Mouse (Mus musculus): ENCODE data around the gene Kmt5a.

Gene Kmt5a

GRCm38 (mm10) chr5:124439447-124440093 is at the start of gene Kmt5a:
Gene Kmt5a, plus strand, starts transcription at chr5:124439930.
- peak; percentile 94 for DNase-seq (ENCODE audit: low read depth)

DNA sequence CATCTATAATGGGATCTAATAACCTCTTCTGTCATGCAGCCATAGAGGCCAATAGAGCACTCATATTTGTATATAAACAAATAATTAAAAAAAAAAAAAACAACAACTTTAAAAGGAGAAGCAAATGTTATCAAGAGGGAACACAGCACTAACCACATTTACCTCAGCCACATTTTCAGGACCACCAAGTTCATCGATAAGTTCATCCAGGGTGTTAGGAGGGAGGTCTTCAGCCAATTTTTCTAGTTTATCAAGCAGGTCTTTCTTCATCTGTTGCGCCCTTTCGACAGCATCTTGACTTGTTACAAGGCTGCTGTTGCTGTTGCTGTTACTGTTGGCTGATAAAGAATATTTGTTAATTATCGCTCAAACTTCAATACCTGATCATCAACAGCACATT is 47.3 kb upstream of the Kmt5a start:
- no peak for DNase-seq (ENCODE audit: low read depth)

- DNase-seq (ENCODE audit: low read depth): no peak
Measured at GRCm38 (mm10) chr5:124393726-124394125, 46.0 kb upstream of the Kmt5a start.

- no peak for DNase-seq (ENCODE audit: low read depth)
Measured at GRCm38 (mm10) chr5:124410808-124411207, 28.9 kb upstream of the Kmt5a start.

DNA sequence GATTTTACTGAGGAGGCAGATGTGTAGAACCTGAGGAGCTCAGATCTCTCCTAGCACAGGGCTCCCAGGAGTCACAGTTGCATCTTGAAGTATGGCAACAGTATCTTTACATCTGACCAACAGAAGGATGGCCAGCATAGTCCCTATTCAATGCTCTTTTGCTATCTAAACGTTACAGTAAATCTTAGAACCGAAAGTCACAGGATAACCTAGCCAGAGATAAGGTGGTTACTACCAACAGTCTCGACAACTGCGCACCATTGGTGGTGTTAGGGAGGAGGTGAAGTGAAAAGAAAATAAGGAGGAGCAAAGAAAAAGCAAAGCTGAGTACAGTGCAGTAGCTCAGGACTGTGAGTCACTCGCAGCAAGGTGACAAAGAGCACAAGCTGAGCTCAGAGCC is 27.6 kb upstream of the Kmt5a start:
- DNase-seq (ENCODE audit: low read depth): peak; percentile 34

DNA sequence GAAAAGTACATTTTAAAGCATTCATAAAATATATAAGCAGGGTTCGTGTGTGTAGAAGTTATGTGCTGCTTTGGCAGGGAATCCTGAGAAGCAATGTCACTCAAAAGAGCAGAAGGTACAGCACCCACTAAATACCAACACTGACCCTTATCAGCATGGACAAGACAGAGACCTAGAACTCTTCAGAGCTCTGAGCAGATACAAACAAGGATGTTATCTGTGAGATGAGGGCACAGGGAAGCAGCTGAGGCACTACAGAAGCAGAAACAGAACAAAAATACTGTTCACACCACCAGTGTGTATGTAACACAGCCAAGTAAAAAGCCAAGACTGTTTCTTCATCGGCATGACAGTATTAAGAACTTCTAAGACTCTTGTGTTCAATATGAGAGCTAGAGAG is 20.8 kb upstream of the Kmt5a start:
- no peak for DNase-seq (ENCODE audit: low read depth)

DNA sequence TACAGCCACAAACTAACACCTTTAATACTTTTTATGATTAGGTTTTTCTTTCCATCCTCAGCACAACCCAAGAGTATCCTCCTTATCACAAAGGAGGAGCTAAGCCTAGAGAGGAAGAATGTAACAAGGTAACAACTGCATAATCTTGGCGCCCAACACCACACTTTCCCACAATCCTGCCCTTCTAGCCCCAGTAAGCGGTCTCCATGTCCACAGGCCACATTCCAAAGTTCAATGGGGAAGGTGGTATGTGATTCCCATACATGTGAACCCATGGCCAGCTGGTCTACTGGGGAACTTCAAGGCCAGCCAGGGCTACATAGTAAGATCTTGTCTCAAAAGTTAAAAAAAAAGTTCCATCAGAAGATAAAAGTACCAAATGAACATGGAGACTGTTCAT is 17.9 kb upstream of the Kmt5a start:
- DNase-seq (ENCODE audit: low read depth): no peak

DNA sequence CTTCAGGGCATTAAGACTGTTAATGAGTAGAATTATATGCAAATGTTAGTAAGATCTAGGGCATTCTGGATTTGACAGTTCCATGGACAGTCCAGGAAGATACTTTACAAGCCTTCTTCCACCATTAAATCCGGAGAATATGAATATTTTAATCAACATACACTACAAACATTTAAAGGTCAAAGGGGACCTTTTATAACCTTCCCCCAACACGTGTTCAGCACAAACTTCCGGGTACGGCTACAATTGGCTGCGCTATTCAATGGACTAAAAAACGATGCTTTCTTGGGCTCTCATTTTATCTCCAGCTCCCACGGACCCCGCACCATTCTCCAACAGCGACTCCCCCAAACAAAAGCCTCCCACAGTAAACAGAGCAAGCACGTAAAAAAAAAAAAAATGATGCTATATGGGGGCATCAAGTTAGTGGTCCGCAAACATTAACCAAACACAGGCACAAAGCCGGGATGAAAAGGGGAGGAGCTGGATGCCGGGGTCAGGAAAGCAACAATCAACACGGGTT is 15.5 kb upstream of the Kmt5a start:
- no peak for DNase-seq (ENCODE audit: low read depth)

- no peak for DNase-seq (ENCODE audit: low read depth)
Measured at GRCm38 (mm10) chr5:124424723-124425411, 14.9 kb upstream of the Kmt5a start.

DNA sequence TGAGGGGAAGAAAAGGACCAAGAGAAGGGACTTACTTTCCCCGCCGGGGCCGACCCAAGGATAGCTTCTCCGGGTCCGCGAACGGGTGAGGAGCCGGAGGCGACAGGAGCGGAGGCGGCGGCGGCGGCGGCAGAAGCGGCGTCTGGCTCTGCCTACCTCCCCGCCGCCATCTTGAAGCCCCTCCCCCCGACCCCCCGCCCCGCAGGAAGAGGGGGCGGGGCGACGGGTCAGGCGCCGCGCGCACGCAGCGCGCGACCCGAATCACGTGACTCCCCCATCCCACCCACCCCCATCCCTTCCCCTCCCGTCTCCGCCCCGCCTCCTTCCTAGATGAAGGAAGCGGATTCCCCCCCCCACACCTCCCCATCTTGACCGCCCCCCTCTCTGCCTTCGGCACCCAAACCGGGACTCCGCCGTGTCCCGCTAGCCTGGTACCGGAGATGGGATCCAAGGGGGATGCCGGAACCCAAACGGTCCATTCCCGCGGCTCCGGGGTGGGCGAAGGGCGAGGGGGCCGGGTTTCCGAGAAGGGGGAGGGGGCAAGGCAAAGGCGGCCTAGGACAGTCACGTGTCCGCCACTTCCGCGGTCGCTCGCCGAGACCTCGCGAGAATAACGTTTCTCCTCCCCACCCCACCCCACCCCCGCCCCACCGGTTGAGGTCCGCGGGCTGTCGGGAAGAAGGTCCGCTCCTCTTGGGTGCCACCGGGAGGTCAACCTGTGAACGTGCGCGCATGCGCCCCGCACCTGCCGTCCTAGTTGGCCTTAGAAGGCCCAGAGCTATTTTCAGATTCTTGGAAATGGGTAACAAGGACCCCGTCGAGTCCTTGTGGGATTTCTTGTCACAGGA is 14.1 kb upstream of the Kmt5a start, which contains the start of gene Sbno1:
Gene Sbno1 (minus strand): TSS at position 590 of the 848 bp plus-strand sequence.
- peak; percentile 90 for DNase-seq (ENCODE audit: low read depth)

DNA sequence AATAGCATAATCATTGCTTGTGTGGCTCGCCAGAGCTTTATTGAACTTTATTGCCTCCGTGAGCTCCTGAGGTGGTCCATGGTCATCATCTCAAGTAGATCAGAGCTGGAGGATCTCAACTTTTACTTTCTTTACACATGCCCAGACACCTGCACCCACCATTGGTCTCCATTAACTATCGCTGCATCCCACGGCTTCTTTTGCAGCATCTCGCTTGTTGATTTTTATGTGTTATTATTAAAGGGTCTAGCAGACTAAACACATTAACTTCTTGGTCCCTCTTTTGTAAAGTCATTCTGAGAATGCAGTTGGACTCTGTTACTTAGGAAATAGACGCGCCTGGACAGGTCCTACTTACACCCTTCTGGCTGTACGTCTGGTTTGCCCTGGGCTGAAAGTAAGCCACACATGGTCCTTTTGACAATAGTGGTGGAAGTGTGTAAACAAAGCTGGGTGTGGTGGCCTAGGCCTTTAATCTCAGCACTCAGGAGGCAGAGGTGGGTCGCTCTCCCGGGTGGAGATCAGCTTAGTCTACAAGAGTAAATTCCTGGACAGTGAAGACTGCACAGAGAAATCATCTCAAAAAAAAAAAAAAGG is 13.2 kb upstream of the Kmt5a start:
- DNase-seq (ENCODE audit: low read depth): no peak

GRCm38 (mm10) chr5:124432398-124433012 is 7.2 kb upstream of the Kmt5a start:
- DNase-seq (ENCODE audit: low read depth): no peak

GRCm38 (mm10) chr5:124433048-124433447 is 6.7 kb upstream of the Kmt5a start:
- DNase-seq (ENCODE audit: low read depth): no peak

DNA sequence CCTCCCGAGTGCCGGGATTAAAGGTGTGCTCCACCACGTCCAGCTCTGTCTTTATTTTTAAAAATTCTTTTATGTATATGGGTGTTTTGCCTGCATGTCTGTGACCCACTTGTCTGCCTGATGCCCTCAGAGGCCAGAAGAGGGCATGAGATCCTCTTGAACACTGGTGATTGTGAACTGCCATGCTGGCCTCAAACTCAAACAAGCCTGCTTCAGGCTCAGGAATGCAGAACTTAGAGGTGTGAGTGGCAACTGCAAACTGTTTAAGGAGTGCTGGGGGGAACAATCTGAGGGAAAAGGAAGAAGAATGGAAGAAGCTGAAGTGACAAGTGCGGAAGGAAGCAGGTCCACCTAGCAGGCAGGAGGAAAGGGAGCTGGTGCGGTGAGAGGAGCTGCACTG is 1.5 kb upstream of the Kmt5a start:
- no peak for DNase-seq (ENCODE audit: low read depth)

- DNase-seq (ENCODE audit: low read depth): no peak
Measured at GRCm38 (mm10) chr5:124438746-124439145, 984 bp upstream of the Kmt5a start.

DNA sequence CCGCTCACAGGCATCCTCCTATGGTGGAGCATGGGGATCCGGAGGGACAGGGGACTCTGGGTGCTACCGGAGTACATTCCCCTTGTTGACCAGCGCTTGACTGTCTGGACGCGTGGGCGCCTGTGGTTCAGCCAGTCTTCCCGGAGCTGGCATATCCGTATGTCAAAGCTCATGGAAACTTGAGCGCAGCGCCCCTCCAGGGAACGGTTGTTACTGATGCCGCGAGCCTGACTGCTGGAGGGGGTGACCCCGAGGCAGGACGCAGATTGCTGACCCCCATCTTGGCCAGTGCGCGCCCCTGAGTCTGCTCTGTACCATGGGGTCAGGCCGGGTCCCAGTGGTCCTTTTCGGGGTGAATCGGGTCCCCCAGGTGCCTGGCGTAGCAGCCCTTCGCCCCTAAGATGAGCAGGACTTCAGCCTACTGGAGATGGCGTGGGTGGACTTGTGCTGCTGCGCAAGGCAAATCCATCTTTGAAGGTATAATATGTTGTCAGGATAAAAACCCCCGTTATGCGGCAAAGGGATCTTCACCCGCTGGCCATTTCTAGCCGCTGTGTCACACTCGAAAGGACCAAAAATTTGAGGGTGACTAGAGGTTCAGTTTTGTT is 468 bp downstream of the Kmt5a start:
- no peak for DNase-seq (ENCODE audit: low read depth)

DNA sequence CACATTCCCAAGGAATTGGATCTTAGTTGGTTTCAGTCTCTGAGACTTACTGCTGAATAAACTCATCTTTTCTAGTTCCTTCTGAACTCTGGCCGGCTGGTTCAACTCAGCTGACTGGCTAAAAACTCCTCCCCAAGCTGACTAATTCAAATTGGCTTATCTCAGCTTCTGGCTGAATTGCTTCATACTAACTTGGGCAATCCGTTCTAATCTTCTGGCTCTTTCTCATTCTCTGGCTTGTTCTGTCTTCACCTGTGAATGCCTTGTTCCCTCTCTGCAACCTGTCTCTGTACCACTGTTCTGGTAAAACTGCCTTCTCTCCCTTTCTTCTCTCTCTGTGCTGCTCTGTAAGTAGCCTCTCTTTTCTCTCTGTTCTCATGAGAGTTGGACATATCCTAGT is 2.9 kb downstream of the Kmt5a start:
- DNase-seq (ENCODE audit: low read depth): no peak

DNA sequence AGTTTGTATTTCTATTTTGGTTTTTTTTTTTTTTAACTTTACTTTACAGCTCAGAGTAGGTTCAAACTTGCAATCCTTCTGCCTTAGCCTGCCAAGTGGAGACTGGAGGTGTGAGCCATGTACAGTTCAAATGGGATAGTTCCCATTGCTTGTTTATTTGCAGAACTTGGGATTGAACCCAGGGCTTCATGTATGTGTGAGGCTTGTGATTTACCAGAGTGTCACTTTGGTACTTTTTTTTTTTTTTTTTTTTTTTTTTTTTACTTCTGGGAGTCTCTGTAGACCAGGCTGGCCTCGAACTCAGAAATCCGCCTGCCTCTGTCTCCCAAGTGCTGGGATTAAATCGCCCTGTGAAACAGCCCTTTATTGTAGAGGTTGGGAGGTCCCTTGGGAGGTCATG is 4.5 kb downstream of the Kmt5a start:
- DNase-seq (ENCODE audit: low read depth): no peak

DNA sequence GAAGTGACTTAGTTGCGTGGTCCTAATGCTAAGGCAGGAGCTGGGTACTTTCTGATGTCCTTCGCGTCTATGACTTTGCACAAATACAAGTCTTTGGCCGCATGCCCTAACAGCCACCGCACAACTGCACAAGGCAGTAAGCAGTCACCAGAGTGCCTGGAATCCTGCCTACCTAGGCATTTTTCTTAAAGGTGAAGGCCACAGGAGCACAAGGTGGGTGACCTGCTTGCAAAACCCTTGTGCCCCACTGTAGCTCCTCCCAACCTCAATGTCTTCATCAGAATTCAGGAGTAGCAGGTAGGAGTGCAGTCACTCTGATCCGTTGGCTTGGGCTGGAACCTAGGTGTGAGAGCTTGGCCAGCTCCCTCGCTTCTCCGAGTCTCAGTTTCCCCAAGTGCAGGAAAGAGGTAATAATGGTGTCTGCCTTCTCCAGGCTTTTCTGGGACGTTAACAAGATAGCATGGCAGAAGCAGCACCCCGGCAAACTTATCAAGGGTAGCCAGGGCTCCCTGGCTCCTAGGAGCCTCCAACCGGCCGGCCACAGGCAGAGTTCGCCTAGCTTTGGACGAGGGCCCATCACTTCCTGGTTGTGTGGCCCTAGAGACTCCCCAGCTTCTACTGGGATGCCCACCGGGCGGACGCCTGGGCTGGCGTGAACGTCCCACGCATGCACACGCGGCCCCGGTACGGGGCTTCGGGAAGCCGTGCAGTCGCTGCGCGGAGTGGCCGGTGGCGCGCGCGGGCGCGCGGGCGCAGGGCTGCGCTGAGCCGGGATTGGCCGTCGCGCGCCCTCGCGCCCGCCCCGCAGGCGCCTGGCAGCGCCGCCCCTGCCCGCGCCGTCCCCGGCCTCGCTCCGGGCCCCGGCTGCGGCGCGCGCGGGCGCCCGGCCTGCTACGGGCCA is 5.2 kb downstream of the Kmt5a start:
- peak; percentile 53 for DNase-seq (ENCODE audit: low read depth)

- no peak for DNase-seq (ENCODE audit: low read depth)
Measured at GRCm38 (mm10) chr5:124445621-124446293, 6.0 kb downstream of the Kmt5a start.
